Mouse (Mus musculus) forebrain, embryonic 13.5 days (tissue): Measurements from ENCODE around the gene Rps6ka5. TPM values are rescaled to one million over a fixed set of nuclear protein-coding genes. Genes with fewer than 3 reads are reported as not detected.

Source experiments
- ATAC-seq: fragments of 200-750 bp; cut with Nextera tagmentation; 2 replicates; pipeline ENCODE4 v1.8.0; 2017
- H3K27ac ChIP-seq: fragments of 300-500 bp; sonication (generic); 2 replicates; pipeline ENCODE4 v1.5.1; 2015; ENCODE audit warnings: inconsistent platforms, mild to moderate bottlenecking, moderate library complexity
- H3K27me3 ChIP-seq: fragments of 300-500 bp; sonication (generic); 2 replicates; pipeline ENCODE4 v1.6.1; 2015; ENCODE audit warnings: mild to moderate bottlenecking, inconsistent platforms
- H3K36me3 ChIP-seq: fragments of 300-500 bp; sonication (generic); 2 replicates; pipeline ENCODE4 v1.6.1; 2015; ENCODE audit warnings: mild to moderate bottlenecking, inconsistent platforms; ENCODE audit not compliant: poor library complexity, severe bottlenecking
- H3K4me1 ChIP-seq: fragments of 300-500 bp; sonication (generic); 2 replicates; pipeline ENCODE4 v1.6.1; 2015; ENCODE audit warnings: inconsistent platforms
- H3K4me2 ChIP-seq: fragments of 300-500 bp; sonication (generic); 2 replicates; pipeline ENCODE4 v1.6.1; 2015; ENCODE audit warnings: inconsistent platforms, mild to moderate bottlenecking, moderate library complexity
- H3K4me3 ChIP-seq: fragments of 300-500 bp; sonication (generic); 2 replicates; pipeline ENCODE4 v1.5.1; 2015; ENCODE audit warnings: mild to moderate bottlenecking, inconsistent platforms
- H3K9ac ChIP-seq: fragments of 300-500 bp; sonication (generic); 2 replicates; pipeline ENCODE4 v1.6.1; 2015; ENCODE audit warnings: mild to moderate bottlenecking, inconsistent platforms
- H3K9me3 ChIP-seq: fragments of 300-500 bp; sonication (generic); replicated peaks from 2 replicates; pipeline ENCODE4 v1.6.1; 2016; ENCODE audit warnings: inconsistent platforms
- WGBS: fragments of 180-500 bp; shearing (Covaris S2); methylation state at CpG from one replicate; pipeline ENCODE4 v1.1.7; 2015; 5-methylcytosine and 5-hydroxymethylcytosine counted together
- polyA plus RNA-seq: library from polyadenylated mRNA; unstranded; fragments of >200 nt; fragmentation: Nextera tagmentation; extraction: Ambion mirVana; gene quantifications from 2 replicates; pipeline ENCODE4 v1.2.1, GENCODE M21; 2015

The Rps6ka5 gene
- polyA plus RNA-seq, 1 experiment from 2014 or later, result 8.5 TPM

DNA sequence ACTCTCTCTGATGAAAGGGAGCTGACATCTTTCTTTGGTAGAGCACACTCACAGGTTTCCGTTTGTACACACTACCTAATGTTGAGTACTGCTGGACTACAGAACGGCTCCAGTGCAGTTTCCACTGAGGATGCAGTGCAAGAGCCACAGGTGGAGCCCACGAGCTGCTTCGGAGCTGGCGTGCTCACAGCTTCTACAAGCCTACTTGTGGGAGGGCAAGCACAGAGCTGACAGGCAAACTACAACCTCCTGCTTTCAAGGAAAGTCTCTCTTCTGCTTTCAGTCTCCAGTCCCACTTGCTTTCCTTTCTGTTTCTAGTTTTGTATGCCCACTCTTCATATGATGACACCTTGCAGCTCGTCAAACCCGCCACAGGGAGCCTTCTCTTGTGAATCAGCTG lies 87.1 kb downstream of the Rps6ka5 start:
- H3K36me3 ChIP-seq, result no peaks in the 10 kb centered on the region

DNA sequence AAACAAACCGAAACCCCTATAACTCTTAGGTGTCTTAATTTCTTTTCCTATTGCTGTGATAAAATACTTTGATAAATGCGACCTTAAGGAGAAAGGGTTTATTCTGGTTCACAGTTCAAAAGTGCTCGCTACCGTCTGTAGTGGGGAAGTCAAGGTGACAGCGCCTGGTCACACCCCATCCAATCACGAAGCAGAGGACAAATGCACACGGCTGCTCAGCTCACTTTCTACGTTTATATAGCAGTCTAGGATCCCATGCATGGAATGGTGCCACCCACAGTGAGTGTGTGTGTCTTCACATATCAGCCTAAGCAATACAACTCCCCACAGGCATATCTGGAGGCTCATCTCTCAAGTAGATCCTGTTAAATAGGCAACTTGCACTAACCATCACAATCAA lies 88.9 kb downstream of the Rps6ka5 start:
- Histone ChIP-seq H3K27ac (no peak overlapping the region), H3K4me1 (0 out of 2 replicates have a peak, but pooled peaks cover 7% of the 10 kb centered on the region), H3K4me2 (no peak overlapping the region), H3K4me3 (no peak overlapping the region), H3K9me3 (no peaks in the 10 kb centered on the region), H3K9ac (no peak overlapping the region), H3K27me3 (no peaks in the 10 kb centered on the region), H3K36me3 (no peaks in the 10 kb centered on the region)
- no peak for ATAC-seq
- 92% methylated on average over 8 of the region's 8 CpGs for WGBS

More for the DNA sequence above, 87.1 kb downstream of the Rps6ka5 start:
- H3K4me2 ChIP-seq, result no peak overlapping the region
- no peak for ATAC-seq
- no peak overlapping the region for H3K27ac ChIP-seq
- WGBS, result 60% methylated on average over 7 of the region's 7 CpGs
- H3K4me1 ChIP-seq, result 0 out of 2 replicates have a peak, but pooled peaks cover 7% of the 10 kb centered on the region
- H3K4me3 ChIP-seq, result no peak overlapping the region
- no peaks in the 10 kb centered on the region for H3K27me3 ChIP-seq
- no peak overlapping the region for H3K9ac ChIP-seq
- H3K9me3 ChIP-seq, result no peaks in the 10 kb centered on the region

DNA sequence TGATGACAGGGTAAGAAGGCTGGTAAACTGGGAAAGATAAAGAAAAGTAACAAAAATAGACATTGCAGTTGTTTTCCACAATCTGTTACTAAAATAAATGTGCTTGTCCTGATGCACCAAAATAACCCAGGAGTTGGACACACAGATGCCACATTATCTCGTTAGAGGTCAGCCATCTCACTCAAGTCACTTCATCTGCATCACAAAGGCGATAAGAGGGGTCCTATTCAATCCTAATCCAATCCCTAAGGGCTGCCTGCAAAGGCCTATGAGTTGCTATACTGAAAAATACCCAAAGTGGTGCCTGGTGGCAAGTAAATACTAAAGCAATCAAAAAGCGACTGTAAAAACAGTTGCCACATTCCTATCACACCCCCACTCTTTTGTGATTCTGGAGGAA lies 90.0 kb downstream of the Rps6ka5 start:
- H3K36me3 ChIP-seq, result no peaks in the 10 kb centered on the region
- H3K9ac ChIP-seq, result no peak overlapping the region
- no peaks in the 10 kb centered on the region for H3K9me3 ChIP-seq
- no peak overlapping the region for H3K4me2 ChIP-seq
- no peaks in the 10 kb centered on the region for H3K27me3 ChIP-seq
- H3K4me3 ChIP-seq, result no peak overlapping the region
- WGBS, result 23% methylated on average over 3 of the region's 3 CpGs
- no peak overlapping the region for H3K27ac ChIP-seq
- H3K4me1 ChIP-seq, result 0 out of 2 replicates have a peak, but pooled peaks cover 7% of the 10 kb centered on the region
- no peak for ATAC-seq

DNA sequence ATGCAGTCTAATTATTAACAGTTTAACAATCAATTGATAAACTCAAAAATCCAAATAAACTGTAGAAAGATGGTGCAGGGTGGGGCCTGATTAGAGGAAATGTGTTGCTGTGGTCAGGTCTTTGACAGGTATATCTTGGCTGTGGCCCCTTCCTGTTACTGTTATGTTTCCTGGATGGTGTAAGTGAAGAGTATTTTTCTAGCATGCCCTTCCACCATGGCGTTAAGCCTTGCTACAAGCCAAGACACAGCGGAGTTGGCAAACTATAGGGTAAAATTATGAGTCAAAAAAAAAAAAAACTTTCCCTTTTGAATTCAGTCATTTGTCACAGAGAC lies 90.5 kb downstream of the Rps6ka5 start:
- Histone ChIP-seq H3K27me3 (no peaks in the 10 kb centered on the region), H3K4me1 (0 out of 2 replicates have a peak, but pooled peaks cover 7% of the 10 kb centered on the region), H3K9ac (no peak overlapping the region), H3K4me3 (no peak overlapping the region), H3K36me3 (no peaks in the 10 kb centered on the region), H3K27ac (no peak overlapping the region), H3K4me2 (no peak overlapping the region), H3K9me3 (no peaks in the 10 kb centered on the region)
- WGBS, result 87% methylated on average over 2 of the region's 2 CpGs
- no peak for ATAC-seq

DNA sequence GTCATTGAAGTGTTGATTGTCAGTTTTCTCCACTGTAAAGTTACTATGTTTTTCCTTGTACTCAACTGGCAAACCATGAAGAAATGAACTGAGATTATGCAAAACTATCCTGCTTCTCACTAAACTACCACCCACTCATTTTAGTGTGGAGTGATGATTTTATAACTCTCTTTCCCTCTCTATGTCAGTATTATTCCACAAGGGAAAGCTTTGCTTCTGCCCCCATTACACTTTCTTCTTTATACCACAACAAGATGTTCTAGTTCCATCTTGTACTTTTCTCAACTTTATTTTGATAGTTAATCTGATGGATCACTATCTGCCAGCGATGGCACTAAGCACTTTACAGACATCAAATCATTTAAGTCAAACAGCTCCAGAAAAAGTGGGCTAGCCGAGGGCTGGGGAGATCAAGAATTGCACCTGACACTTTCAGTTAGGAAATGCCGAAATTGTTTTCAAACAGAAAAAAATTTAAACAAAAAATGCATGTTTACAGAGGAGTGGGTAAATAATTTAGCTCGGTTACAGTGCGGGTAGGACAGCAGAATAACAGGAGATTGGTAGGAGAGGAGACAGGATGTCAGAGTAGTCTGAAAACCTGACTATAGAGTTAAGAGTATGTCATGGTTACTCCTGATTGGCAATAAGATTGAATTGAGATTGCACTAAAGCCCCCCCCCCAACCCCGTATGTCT lies 91.0 kb downstream of the Rps6ka5 start:
- Histone ChIP-seq H3K4me1 (0 out of 2 replicates have a peak, but pooled peaks cover 7% of the 10 kb centered on the region), H3K9me3 (no peaks in the 10 kb centered on the region), H3K9ac (no peak overlapping the region), H3K27me3 (no peaks in the 10 kb centered on the region), H3K4me3 (no peak overlapping the region), H3K4me2 (no peak overlapping the region), H3K36me3 (no peaks in the 10 kb centered on the region), H3K27ac (no peak overlapping the region)
- WGBS, result 91% methylated on average over 6 of the region's 6 CpGs
- ATAC-seq, result no peak

DNA sequence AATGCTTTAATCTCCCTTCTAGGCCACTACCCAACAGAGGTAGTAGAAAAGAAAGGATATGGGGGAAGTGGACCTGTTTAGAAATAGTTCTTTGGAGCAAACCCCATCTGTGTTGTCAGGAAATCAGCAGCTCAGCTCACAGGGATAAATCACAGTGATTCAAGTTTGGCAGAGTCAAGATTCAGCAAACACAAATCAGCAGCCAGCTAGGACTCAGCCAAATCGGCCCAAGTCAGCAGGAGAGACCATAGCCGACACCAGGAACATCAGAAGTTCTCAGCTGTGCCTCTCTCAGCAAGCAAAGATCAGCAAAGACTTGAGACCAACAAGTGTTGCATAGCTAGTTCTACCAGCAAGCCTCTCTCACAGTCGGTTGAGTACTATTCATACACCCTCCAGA lies 93.6 kb downstream of the Rps6ka5 start:
- no peak overlapping the region for H3K4me3 ChIP-seq
- no peaks in the 10 kb centered on the region for H3K36me3 ChIP-seq
- H3K9me3 ChIP-seq, result no peaks in the 10 kb centered on the region
- no peak overlapping the region for H3K4me2 ChIP-seq
- 0 out of 2 replicates have a peak, but pooled peaks cover 3% of the 10 kb centered on the region for H3K4me1 ChIP-seq
- no peak overlapping the region for H3K27ac ChIP-seq
- no peaks in the 10 kb centered on the region for H3K27me3 ChIP-seq
- no peak overlapping the region for H3K9ac ChIP-seq
- 90% methylated on average over 3 of the region's 3 CpGs for WGBS
- no peak for ATAC-seq

DNA sequence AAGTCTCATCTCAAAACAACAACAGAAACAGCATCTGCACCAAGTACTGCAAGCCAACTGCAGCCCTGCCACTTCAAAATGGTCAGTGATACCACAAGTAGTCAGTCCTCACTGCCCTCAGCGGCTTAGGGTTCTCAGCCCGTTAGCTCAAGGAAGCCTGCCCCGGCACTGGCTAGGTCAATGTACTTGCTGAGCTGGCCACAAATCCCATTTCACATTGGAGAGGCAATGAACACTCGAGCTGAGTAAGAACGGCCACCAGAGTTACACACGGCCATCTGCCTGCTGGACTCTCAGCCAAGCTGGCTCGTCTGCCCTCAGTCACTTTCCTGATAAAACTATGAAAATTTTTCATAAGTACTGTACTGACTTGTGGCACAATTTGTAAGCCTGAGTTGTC lies 95.5 kb downstream of the Rps6ka5 start:
- WGBS, result 92% methylated on average over 7 of the region's 7 CpGs
- H3K4me3 ChIP-seq, result no peak overlapping the region
- H3K9me3 ChIP-seq, result no peaks in the 10 kb centered on the region
- H3K4me2 ChIP-seq, result no peak overlapping the region
- no peak overlapping the region for H3K9ac ChIP-seq
- no peak overlapping the region for H3K27ac ChIP-seq
- ATAC-seq, result no peak
- H3K27me3 ChIP-seq, result no peaks in the 10 kb centered on the region
- no peaks in the 10 kb centered on the region for H3K36me3 ChIP-seq
- no peaks in the 10 kb centered on the region for H3K4me1 ChIP-seq

DNA sequence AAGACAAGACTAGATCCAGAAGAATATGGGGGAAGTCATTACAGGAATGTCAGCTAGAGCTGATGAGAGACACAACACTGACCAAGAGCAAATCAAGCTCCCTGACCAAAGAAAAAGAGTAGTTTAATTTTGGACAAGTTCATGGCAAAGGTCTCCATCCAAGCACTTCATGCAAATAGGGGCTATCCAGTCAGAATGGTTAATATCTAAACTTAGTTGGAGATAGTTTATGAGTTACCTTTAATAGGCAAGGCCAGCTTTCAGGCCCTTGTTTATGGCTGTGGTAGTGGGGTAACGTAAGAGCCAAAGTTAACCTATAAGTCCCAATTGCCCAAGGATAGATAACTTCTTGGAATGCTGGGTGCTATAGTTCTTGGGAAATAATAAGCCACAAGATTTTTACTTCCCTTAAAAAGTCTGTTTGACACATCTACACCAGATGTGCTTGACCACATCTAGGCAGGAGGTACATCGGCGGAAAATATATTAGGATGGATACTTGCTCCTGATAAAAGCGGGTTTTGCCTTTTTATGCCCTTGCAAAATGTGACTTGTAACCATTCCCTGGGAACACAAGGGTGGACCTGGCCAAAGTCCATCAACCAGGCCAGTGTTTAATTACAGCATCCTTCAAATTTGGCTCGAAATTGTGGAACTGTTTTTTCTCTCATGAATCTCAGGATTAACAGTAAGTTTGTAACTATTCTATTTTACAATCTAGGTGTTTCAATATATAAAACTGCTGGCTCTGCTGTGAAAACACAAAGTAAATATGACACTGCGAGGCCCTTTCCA lies 97.5 kb downstream of the Rps6ka5 start:
- no peaks in the 10 kb centered on the region for H3K36me3 ChIP-seq
- no peaks in the 10 kb centered on the region for H3K27me3 ChIP-seq
- H3K27ac ChIP-seq, result no peak overlapping the region
- no peak overlapping the region for H3K4me3 ChIP-seq
- no peaks in the 10 kb centered on the region for H3K9me3 ChIP-seq
- H3K9ac ChIP-seq, result no peak overlapping the region
- no peaks in the 10 kb centered on the region for H3K4me1 ChIP-seq
- no peak overlapping the region for H3K4me2 ChIP-seq
- 96% methylated on average over 6 of the region's 6 CpGs for WGBS
- no peak for ATAC-seq

DNA sequence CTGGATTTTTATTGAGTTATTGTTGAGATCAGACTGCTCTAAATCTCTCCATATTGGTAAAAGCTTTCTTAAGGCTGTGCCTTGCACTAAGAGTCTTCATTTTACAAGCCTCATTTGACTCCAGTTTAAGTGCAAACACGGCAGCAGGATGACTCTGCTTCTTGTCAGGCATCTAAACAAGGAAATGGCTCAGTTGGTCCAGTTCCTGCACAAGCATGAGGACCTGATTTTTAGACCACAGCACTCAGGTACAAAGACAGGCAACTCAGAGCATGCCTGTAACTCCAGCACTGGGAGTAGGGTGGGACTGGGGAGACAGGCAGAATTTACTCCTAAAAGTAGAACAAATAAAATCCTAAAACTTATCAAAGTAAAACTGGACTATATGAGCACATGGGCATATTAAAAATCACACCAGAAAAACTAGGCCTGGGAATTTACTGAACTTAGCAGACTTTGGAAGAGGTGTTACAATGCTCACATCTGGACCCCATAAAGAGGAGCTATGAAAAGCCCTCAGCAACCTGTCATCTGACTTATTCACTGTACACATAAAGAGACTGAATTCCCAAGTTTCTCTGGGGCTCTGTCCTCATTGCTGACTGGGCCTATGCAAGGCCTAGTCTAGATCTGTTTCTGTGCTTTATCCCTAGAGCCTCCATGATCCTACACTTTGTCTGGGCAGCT lies 99.6 kb downstream of the Rps6ka5 start:
- ATAC-seq, result no peak

DNA sequence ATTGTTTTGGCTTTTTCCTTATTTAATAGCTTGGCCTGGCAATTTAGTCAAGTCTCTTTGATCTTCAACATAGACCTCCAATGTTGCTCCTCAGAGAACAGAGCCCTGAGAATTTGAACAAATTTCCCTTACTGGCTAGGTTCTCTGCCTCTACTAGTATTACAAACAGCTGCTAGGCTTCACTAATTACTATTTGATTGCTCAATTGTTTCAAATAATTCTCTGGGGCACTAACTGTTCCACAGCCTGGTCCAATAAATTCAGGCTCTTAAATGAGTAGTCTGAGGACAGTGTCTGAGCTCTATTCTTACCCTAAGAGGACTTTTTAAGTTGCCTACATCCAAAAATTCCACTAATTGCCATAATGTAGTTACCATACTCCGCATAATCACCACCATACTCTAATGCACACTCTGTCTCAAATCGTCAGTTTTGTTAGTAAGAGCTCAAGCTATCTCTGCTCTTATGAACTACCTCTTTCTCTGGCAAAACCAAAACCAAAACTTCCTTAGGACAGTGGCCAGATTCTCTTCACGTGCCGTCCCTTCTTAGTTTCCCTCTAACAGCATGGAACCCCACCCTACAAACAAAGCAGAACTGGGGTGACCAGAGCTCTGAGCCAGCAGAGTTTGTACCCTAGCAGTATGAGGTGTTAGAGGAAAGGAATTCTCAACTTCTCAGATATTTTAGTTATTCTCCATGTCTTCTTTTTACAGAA lies 100.4 kb downstream of the Rps6ka5 start:
- ATAC-seq, result no peak
- Histone ChIP-seq H3K36me3 (no peaks in the 10 kb centered on the region), H3K9me3 (no peaks in the 10 kb centered on the region), H3K4me2 (no peak overlapping the region), H3K9ac (no peak overlapping the region), H3K27ac (no peak overlapping the region), H3K4me3 (no peak overlapping the region), H3K4me1 (no peaks in the 10 kb centered on the region), H3K27me3 (no peaks in the 10 kb centered on the region)
- 81% methylated on average over 4 of the region's 4 CpGs for WGBS

More for the DNA sequence above, 99.6 kb downstream of the Rps6ka5 start:
- H3K9ac ChIP-seq, result no peak overlapping the region
- H3K4me3 ChIP-seq, result no peak overlapping the region
- H3K4me2 ChIP-seq, result no peak overlapping the region
- no peaks in the 10 kb centered on the region for H3K27me3 ChIP-seq
- no peak overlapping the region for H3K27ac ChIP-seq
- no peaks in the 10 kb centered on the region for H3K36me3 ChIP-seq
- no peaks in the 10 kb centered on the region for H3K9me3 ChIP-seq
- WGBS, result 64% methylated on average over 1 of the region's 1 CpGs
- H3K4me1 ChIP-seq, result no peaks in the 10 kb centered on the region

DNA sequence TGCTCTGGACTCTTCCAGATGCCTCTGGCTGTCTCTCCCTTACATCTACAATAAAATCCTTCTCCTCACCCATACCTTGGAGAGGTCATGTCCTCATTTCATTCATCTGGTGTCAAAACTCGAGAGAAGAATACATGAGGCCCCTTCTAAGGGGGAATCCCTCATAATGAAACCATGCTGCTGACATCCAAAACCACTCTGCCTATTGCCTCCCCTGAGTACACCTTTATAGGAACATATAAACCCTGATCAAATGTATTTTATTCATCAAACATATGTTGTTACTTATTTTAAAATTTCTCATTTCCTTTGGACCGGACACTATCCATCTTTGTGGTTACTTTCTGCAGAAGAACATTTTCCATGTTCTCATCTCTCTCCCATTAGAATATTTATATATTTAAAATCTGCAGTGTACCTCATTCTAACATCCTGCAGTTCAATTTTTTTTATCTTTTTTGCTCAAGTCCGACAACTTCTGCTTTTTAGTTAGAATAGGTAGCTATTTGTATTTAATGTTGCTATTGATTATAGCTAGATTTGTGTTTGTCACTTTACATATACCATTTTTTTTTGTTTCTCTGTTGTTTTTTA lies 101.8 kb downstream of the Rps6ka5 start:
- Histone ChIP-seq H3K9ac (no peak overlapping the region), H3K36me3 (no peaks in the 10 kb centered on the region), H3K4me2 (no peak overlapping the region), H3K4me3 (no peak overlapping the region), H3K27me3 (no peaks in the 10 kb centered on the region), H3K27ac (no peak overlapping the region), H3K4me1 (no peaks in the 10 kb centered on the region), H3K9me3 (no peaks in the 10 kb centered on the region)
- ATAC-seq, result no peak
- WGBS, result 90% methylated on average over 3 of the region's 3 CpGs
